Mouse (Mus musculus) CD4-positive, CD25-positive, alpha-beta regulatory T cell (primary cell): ENCODE measurements around the gene Fig4. TPM values are rescaled to one million over a fixed set of nuclear protein-coding genes. Genes with fewer than 3 reads are reported as not detected.

ENCODE experiments used
- polyA plus RNA-seq: library from polyadenylated mRNA; unstranded; fragments of 100-300 nt; shearing (Covaris generic); gene quantifications from one replicate; pipeline ENCODE4 v1.2.1, GENCODE M21; 2017

Gene Fig4
- 38.0 TPM for polyA plus RNA-seq

GRCm38 (mm10) chr10:41302689-41303431 lies at the start of gene Fig4:
Fig4 (minus strand) TSS chr10:41303260.

GRCm38 (mm10) chr10:41303639-41304444 lies 782 bp upstream of the Fig4 start, which contains the start of gene Ak9:
Ak9 (plus strand) TSS chr10:41303980.

Other genes with a start within 250 kb of the Fig4 start
- not detected for gene Gpr6, start 231.0 kb downstream of the Fig4 start, polyA plus RNA-seq
- not detected for gene Ak9, start 720 bp upstream of the Fig4 start, polyA plus RNA-seq
- 47.6 TPM for gene Zbtb24, start 147.1 kb upstream of the Fig4 start, polyA plus RNA-seq
- 108 TPM for gene Mical1, start 173.1 kb upstream of the Fig4 start, polyA plus RNA-seq
- gene Smpd2, start 187.1 kb upstream of the Fig4 start, polyA plus RNA-seq = 42.6 TPM
- gene Ppil6, start 187.2 kb upstream of the Fig4 start, polyA plus RNA-seq = 0.28 TPM
- 213 TPM for gene Cd164, start 216.2 kb upstream of the Fig4 start, polyA plus RNA-seq